Mouse (Mus musculus) adrenal gland, adult 8-10 months (tissue): ENCODE measurements around the gene Gm44579. TPM values are rescaled to one million over a fixed set of nuclear protein-coding genes. Genes with fewer than 3 reads are reported as not detected.

Experiments
- total RNA-seq, 4 experiments: library from RNA; stranded (reverse); gene quantifications; 2 replicates each; pipeline ENCODE4 v1.2.4; 2022

The Gm44579 gene
- total RNA-seq, 4 experiments from 2014 or later: not detected

Other genes starting within 250 kb of the Gm44579 start
- gene Col2a1, start 216.3 kb downstream of the Gm44579 start, total RNA-seq: under 1 TPM in 1 of 4 experiments, not detected in 3; 0.28 TPM
- 100 to 1,000 TPM in 2 of 4 experiments, 10 to 100 TPM in 2; 73.8 to 119 (median 95.8) TPM for gene Pfkm, start 128.4 kb downstream of the Gm44579 start, total RNA-seq
- 10 to 100 TPM; 17.8 to 24.9 (median 20.1) TPM for gene Senp1, start 127.2 kb downstream of the Gm44579 start, total RNA-seq
- 10 to 100 TPM; 39.6 to 49.2 (median 43.8) TPM for gene Asb8, start 55.4 kb downstream of the Gm44579 start, total RNA-seq
- gene Ccdc184, start 53.8 kb downstream of the Gm44579 start, total RNA-seq: 1 to 10 TPM in 2 of 4 experiments, under 1 TPM in 2; 0.59 to 1.3 (median 1.0) TPM
- not detected for gene Olfr288, start 25.4 kb downstream of the Gm44579 start, total RNA-seq
- under 1 TPM in 1 of 4 experiments, not detected in 3; 0.38 TPM for gene Olfr287, start 79 bp upstream of the Gm44579 start, total RNA-seq
- gene Olfr286, start 13.5 kb upstream of the Gm44579 start, total RNA-seq: not detected
- gene H1fnt, start 36.3 kb upstream of the Gm44579 start, total RNA-seq: not detected
- 1 to 10 TPM; 3.9 to 7.8 (median 6.5) TPM for gene Zfp641, start 75.2 kb upstream of the Gm44579 start, total RNA-seq
- not detected for gene Olfr285, start 96.4 kb upstream of the Gm44579 start, total RNA-seq
- gene Olfr284, start 120.0 kb upstream of the Gm44579 start, total RNA-seq: not detected
- not detected for gene Olfr283, start 160.0 kb upstream of the Gm44579 start, total RNA-seq
- gene Olfr282, start 210.2 kb upstream of the Gm44579 start, total RNA-seq: not detected
- not detected for gene Olfr281, start 231.6 kb upstream of the Gm44579 start, total RNA-seq
- not detected for gene OR5BS1P, start 248.9 kb upstream of the Gm44579 start, total RNA-seq